Mouse (Mus musculus) adrenal gland, adult 18-20 months (tissue): ENCODE results near the gene Sgsh. TPM values are rescaled to one million over a fixed set of nuclear protein-coding genes. Genes with fewer than 3 reads are reported as not detected.

ENCODE experiments used
- DNase-seq, 2 experiments: peaks; one replicate each; pipeline ENCODE4 v3.0.0; 2021 to 2022; ENCODE audit warnings: low spot score in 2 of 2
- microRNA-seq, 2 experiments: library from miRNA; unstranded; fragments of <30 nt; microRNA quantifications; one replicate each; pipeline ENCODE4 v1.2.0; 2021; ENCODE audit warnings: borderline number of aligned reads in 2 of 2
- total RNA-seq, 2 experiments: library from RNA; stranded (reverse); gene quantifications; 1 replicate in 1 of 2; 2 replicates in 1 of 2; pipeline ENCODE4 v1.2.3; 2021

The Sgsh gene
- total RNA-seq, 2 experiments from 2014 or later: 11.5 to 17.0 TPM

- DNase-seq: no peak
Measured at GRCm38 (mm10) chr11:119310621-119311020, 44.7 kb downstream of the Sgsh start.

GRCm38 (mm10) chr11:119307916-119308315 lies 47.4 kb downstream of the Sgsh start:
- no peak for DNase-seq

GRCm38 (mm10) chr11:119307658-119307867 lies 47.8 kb downstream of the Sgsh start, which contains the start of gene Card14:
Gene Card14 (plus strand): TSS chr11:119307768.
- DNase-seq: no peak

- DNase-seq: no peak
Measured at GRCm38 (mm10) chr11:119306762-119307657, 48.3 kb downstream of the Sgsh start.

- DNase-seq: peak; percentile 31 to 57
Measured at GRCm38 (mm10) chr11:119304904-119305712, 50.2 kb downstream of the Sgsh start.

GRCm38 (mm10) chr11:119300986-119301385 lies 54.4 kb downstream of the Sgsh start:
- no peak for DNase-seq

- no peak for DNase-seq
Measured at GRCm38 (mm10) chr11:119300246-119300935, 54.9 kb downstream of the Sgsh start.

- DNase-seq: peak; percentile 98 to 99
Measured at GRCm38 (mm10) chr11:119299391-119300245, 55.7 kb downstream of the Sgsh start, which contains the start of gene Eif4a3. Gene Eif4a3 (minus strand): TSS chr11:119300089.

- no peak for DNase-seq
Measured at GRCm38 (mm10) chr11:119298917-119299316, 56.4 kb downstream of the Sgsh start.

GRCm38 (mm10) chr11:119297996-119298395 lies 57.3 kb downstream of the Sgsh start:
- no peak for DNase-seq

Small RNA genes within 50 kb of the gene (microRNA-seq; reads per million reads assigned to microRNA genes)
- gene Mir1932: 0 reads per million in 2 experiments

Other genes starting within 250 kb of the Sgsh start
- 10 to 100 TPM; 17.7 to 30.8 TPM for gene Tbc1d16, start 127.0 kb downstream of the Sgsh start, total RNA-seq
- gene Ccdc40, start 127.0 kb downstream of the Sgsh start, total RNA-seq: 1 to 10 TPM; 1.2 to 1.3 TPM
- gene Gaa, start 87.6 kb downstream of the Sgsh start, total RNA-seq: 100 to 1,000 TPM; 106 to 107 TPM
- 100 to 1,000 TPM; 130 to 134 TPM for gene Eif4a3, start 55.4 kb downstream of the Sgsh start, total RNA-seq
- under 1 TPM in 1 of 2 experiments, not detected in 1; 0.19 TPM for gene Card14, start 47.8 kb downstream of the Sgsh start, total RNA-seq
- gene Slc26a11, start within 50 bp of the Sgsh start, total RNA-seq: 1 to 10 TPM; 4.8 to 4.9 TPM
- 10 to 100 TPM; 19.1 to 20.6 TPM for gene Rnf213, start 37.6 kb upstream of the Sgsh start, total RNA-seq
- 10 to 100 TPM; 14.4 to 15.6 TPM for gene Endov, start 135.8 kb upstream of the Sgsh start, total RNA-seq
- 1 to 10 TPM; 2.7 to 4.6 TPM for gene Nptx1, start 192.2 kb upstream of the Sgsh start, total RNA-seq
- gene Rptor, start 247.4 kb upstream of the Sgsh start, total RNA-seq: 10 to 100 TPM; 44.4 to 50.2 TPM